Mouse (Mus musculus) thymus, postnatal 14 days (tissue): ENCODE measurements around the gene Hhipl1.

ENCODE experiments used
- DNase-seq: peaks from one replicate; pipeline ENCODE4 v3.0.0; 2021

The Hhipl1 gene

GRCm38 (mm10) chr12:108365868-108366267, 59.8 kb downstream of the Hhipl1 start:
- DNase-seq, result no peak

DNA sequence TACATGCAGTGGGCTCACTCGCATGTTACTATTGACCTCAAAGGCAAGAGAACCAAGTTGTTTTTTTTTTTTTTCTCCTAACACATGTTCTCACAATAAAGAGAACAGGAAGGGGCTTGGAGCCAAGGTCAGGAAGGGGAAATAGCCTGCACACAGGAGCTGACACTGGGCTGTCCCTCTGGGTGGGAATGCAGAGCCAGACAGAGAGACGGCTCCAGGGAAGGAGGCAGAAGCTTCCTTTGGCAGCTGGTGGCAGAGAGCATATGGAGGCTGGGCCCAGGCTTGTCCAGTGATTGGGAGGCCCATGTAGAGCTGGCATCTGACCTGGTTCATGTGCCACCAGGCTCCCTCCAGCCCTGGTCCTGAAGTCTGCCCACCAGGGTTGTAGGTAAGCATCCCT, 61.8 kb downstream of the Hhipl1 start:
- no peak for DNase-seq

- DNase-seq, result no peak
Observed at GRCm38 (mm10) chr12:108368921-108369320, 62.9 kb downstream of the Hhipl1 start.

- DNase-seq, result no peak
Observed at GRCm38 (mm10) chr12:108370596-108371428, 64.7 kb downstream of the Hhipl1 start, which contains the start of gene Eml1. Gene Eml1 (plus strand): TSS chr12:108370957.

DNA sequence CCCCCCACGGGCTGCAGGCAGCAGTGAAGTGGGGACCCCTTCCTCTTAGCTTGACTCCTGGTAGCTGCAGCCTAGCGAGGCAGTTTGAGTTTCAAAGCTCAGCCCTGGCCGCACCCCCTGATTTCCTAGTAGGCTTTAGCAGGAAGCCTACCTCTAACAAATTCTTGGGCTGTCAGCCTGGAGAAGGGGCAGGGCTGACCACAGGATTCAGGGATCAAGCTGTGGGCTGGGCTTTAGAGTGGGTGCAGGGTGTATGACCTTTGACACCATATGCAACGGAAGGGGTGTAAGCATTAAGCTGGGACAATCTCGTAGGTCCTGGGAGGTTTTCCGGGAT, 65.3 kb downstream of the Hhipl1 start:
- DNase-seq, result no peak

DNA sequence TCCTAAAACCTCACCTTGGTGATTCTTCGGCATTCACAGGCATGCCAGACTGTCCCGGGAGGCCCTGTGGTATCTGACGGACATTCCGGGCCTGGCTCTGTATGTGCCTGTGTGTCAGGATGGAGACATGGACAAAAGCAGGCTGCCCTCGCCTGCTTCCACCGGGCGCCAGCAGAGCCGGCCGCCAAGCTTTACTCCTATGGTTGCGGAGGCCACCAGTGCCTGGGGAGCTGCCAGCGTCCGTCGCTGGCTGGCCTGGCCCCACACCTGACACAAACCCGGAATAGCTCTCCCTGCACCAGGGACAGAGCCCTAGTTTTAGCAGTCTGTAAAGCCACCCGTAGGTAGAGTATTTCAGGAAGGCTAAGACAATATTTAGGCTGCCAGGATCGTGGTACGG, 66.2 kb downstream of the Hhipl1 start:
- no peak for DNase-seq

GRCm38 (mm10) chr12:108373611-108374010, 67.5 kb downstream of the Hhipl1 start:
- DNase-seq, result no peak

DNA sequence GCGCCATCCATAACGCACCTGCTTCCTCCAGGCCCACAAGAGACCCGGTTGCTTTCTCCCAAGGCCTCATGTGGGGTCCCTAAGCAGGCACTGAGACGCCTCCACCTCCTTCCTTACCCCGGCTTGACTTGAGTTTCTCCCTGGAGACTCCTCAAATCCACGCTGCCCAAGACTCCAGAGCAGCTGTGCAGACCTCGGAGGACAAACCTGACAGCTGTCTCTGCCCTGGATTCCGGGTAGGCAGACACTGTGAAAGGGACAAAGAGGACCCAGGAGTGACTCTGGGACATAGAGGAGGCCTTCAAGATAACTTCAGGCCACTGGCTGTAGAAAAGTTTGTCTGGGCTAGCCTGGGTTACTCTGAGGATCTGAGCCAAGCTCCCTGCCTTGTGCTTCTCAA, 68.6 kb downstream of the Hhipl1 start:
- no peak for DNase-seq

DNA sequence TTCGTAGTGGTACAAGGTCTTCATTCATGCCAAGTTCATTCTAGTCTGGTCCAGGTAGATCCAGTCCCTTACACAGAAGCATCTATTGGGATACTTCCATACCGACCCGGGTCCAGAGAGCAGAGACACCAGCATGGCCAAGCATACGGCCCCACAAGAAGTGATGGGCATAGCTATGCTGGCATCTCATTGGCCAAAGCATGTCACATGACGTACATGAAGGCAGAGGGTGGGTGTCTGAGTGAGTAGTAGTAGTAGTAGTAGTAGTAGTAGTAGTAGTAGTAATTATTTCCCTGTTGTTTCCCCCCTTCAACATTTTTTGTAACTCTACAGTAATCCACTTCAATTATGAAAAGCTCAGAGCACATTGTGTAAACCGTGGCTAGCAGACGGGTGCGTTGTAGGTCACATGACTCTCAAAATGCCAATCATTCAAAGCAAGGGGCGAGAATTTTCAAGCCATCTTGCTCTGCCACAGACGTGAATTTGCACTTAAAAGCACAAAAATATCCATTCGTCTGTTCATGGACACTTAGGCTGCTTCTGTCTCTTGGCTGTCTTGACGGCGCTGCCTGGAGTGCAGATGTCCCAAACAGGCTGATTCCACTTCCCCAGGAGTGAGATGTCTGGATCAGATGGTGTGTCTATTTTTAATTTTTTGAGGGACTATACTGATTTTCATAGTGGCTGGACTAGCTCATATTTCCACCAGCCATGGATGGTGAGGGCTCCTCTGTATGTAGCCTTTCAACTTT, 72.5 kb downstream of the Hhipl1 start:
- DNase-seq, result no peak
